Mouse (Mus musculus): ENCODE results near the gene Zfp706. TPM values are rescaled to one million over a fixed set of nuclear protein-coding genes. Genes with fewer than 3 reads are reported as not detected.

The Zfp706 gene
- polyA plus RNA-seq, 1 experiment from 2014 or later = 353 TPM

DNA sequence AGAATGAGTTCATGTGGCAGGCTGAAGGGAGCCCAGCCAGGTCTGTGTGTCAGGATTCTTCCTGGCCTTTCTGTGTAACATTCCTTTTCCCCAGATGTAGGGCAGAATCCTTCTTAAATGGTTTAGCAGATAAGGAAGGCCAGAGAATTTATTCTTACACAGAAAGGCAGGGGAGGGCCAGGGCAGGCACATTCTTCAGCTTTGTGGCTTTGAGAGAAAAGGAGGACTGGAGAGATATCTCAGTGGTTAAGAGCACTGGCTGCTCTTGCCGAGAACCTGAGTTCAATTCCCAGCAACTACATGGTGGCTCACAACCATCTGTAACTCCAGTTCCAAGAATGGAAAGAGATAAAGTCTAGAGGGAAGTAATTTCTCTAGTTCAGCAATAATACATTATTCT lies 31.1 kb upstream of the Zfp706 start:
- 0 out of 2 replicates have a peak, but pooled peaks cover 4% of the 10 kb centered on the region for H3K4me1 ChIP-seq (ENCODE audit: control insufficient read depth, insufficient read depth, low read length)
- DNase-seq (ENCODE audit: low spot score) (no peak), ATAC-seq (no peak)
- H3K9me3 ChIP-seq (replicated peaks; ENCODE audit: control insufficient read depth, low read length) = no peaks in the 10 kb centered on the region
- H3K36me3 ChIP-seq (ENCODE audit: control insufficient read depth, insufficient read depth, low read length) = no peaks in the 10 kb centered on the region
- 78% methylated on average over 1 of the region's 1 CpGs for WGBS
- no peak overlapping the region for H3K27ac ChIP-seq (ENCODE audit: low read depth, low read length)
- H3K27me3 ChIP-seq (replicated peaks; ENCODE audit: control insufficient read depth, insufficient read depth, low read length) = no peaks in the 10 kb centered on the region
- no peak overlapping the region for H3K9ac ChIP-seq (ENCODE audit: low read length)
- no peak overlapping the region for H3K4me2 ChIP-seq (ENCODE audit: low read length)
- H3K4me3 ChIP-seq (ENCODE audit: low read depth, low read length) = no peak overlapping the region

DNA sequence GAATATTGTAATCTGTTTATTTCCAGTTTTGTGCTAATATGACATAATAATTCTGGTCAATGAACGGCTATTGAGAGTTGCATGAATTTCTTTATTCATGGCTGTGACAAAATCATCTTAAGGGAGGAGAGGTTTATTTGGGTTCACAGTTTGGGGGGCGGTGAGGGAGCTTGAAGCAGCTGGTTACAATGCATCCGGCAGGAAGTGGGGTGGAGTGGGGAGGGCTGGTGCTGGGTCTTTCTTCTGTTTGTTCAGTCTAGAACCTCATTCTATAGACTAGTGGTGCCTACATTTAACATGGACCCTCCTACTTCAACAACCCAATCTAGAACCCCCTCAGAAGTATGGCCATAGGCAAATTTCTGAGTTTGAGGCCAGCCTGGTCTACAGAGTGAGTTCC lies 30.1 kb upstream of the Zfp706 start:
- H3K4me2 ChIP-seq (ENCODE audit: low read length) = no peak overlapping the region
- no peak overlapping the region for H3K9ac ChIP-seq (ENCODE audit: low read length)
- 82% methylated on average over 3 of the region's 3 CpGs for WGBS
- no peak for DNase-seq (ENCODE audit: low spot score)
- no peaks in the 10 kb centered on the region for H3K9me3 ChIP-seq (replicated peaks; ENCODE audit: control insufficient read depth, low read length)
- H3K4me1 ChIP-seq (ENCODE audit: control insufficient read depth, insufficient read depth, low read length) = 0 out of 2 replicates have a peak, but pooled peaks cover 4% of the 10 kb centered on the region
- no peak overlapping the region for H3K4me3 ChIP-seq (ENCODE audit: low read depth, low read length)
- H3K27me3 ChIP-seq (replicated peaks; ENCODE audit: control insufficient read depth, insufficient read depth, low read length) = no peaks in the 10 kb centered on the region
- ATAC-seq = no peak
- peak overlapping the region; percentile 58 for H3K27ac ChIP-seq (ENCODE audit: low read depth, low read length)
- no peaks in the 10 kb centered on the region for H3K36me3 ChIP-seq (ENCODE audit: control insufficient read depth, insufficient read depth, low read length)

DNA sequence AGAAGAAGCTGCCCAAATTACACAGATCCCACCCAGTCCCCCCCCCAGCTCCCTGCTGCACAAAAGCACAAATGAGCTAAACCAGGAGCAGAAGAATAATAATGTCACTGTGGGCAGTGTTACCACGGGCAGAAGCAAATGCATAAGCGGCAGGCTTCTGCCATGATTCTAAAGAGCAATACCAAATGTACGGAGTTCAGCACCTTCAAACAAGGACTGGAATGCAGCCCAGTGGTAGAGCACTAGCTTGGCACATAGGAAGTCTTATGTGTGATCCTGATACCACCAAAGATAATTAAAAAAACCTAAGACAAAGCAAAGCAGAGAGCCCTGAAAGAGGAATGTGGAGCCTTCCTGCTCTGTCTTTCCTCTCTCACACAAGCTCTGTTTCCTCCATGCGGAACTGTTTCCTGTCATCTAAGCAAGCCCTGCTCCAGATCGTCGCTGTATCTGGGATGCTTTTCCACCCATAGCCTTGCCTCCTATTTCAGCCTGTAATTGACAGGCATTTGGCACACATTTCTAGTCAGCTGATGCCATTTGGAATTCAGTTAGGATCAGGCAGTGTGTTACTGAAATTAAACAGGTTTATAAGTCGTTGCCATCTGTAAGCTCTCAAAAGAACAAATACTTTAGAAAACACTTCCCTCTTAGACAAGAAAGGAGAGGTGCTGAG lies 29.0 kb upstream of the Zfp706 start:
- Histone ChIP-seq H3K4me1 (ENCODE audit: control insufficient read depth, insufficient read depth, low read length) (0 out of 2 replicates have a peak, but pooled peaks cover 4% of the 10 kb centered on the region), H3K9me3 (replicated peaks; ENCODE audit: control insufficient read depth, low read length) (no peaks in the 10 kb centered on the region), H3K4me2 (ENCODE audit: low read length) (peak overlapping the region; percentile 12; the same call in 1 of the 2 replicates), H3K27me3 (replicated peaks; ENCODE audit: control insufficient read depth, insufficient read depth, low read length) (no peaks in the 10 kb centered on the region), H3K27ac (ENCODE audit: low read depth, low read length) (peak overlapping the region; percentile 88), H3K36me3 (ENCODE audit: control insufficient read depth, insufficient read depth, low read length) (no peaks in the 10 kb centered on the region), H3K4me3 (ENCODE audit: low read depth, low read length) (no peak overlapping the region), H3K9ac (ENCODE audit: low read length) (no peak overlapping the region)
- peak; percentile 93 for DNase-seq (ENCODE audit: low spot score)
- WGBS = 36% methylated on average over 7 of the region's 7 CpGs
- peak; percentile 90 for ATAC-seq

DNA sequence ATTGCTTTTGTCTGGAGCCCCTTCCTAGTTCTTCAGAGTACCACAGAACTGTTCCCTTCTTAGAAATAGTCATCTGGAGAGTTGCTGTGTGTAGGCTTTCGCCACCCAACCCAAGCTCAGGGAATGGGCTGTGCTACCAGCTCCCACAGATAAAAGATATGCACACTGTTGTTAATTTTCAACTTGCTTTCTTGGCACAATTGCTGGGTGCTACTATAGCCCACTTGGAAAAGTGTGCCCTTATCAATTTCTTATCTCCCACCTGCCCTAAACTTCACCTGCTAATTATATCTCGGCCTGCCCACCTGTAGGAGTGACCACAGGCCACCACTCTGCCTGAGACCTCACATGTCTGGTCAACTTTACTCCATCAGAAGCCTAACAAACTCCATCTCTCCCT lies 26.6 kb upstream of the Zfp706 start:
- Histone ChIP-seq H3K4me3 (ENCODE audit: low read depth, low read length) (no peak overlapping the region), H3K4me1 (ENCODE audit: control insufficient read depth, insufficient read depth, low read length) (0 out of 2 replicates have a peak, but pooled peaks cover 4% of the 10 kb centered on the region)

DNA sequence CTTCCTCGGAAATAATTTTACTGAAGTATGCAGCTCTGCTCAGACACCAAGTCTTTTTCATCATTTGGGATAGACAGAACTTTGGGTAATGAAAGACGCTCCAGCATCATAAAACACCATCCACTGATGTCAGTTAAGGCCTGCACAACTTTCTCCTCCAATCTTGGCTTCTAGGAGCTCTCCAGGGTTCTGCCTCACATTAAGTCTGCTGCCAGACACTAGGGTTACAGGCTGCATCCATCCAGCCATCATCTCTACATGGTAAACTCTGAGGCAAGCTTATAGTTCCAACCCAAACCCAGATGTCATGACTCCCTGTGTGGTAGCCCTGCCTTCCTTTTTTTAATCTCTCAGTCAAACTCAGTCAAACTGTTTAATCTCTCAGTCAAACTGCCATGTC lies 25.9 kb upstream of the Zfp706 start:
- no peaks in the 10 kb centered on the region for H3K27me3 ChIP-seq (replicated peaks; ENCODE audit: control insufficient read depth, insufficient read depth, low read length)
- H3K9me3 ChIP-seq (replicated peaks; ENCODE audit: control insufficient read depth, low read length) = no peaks in the 10 kb centered on the region
- H3K27ac ChIP-seq (ENCODE audit: low read depth, low read length) = no peak overlapping the region
- H3K36me3 ChIP-seq (ENCODE audit: control insufficient read depth, insufficient read depth, low read length) = no peaks in the 10 kb centered on the region
- no peak for DNase-seq (ENCODE audit: low spot score)
- H3K4me2 ChIP-seq (ENCODE audit: low read length) = no peak overlapping the region
- no peak overlapping the region for H3K9ac ChIP-seq (ENCODE audit: low read length)
- 0 out of 2 replicates have a peak, but pooled peaks cover 4% of the 10 kb centered on the region for H3K4me1 ChIP-seq (ENCODE audit: control insufficient read depth, insufficient read depth, low read length)
- WGBS = 86% methylated on average over 2 of the region's 2 CpGs
- no peak overlapping the region for H3K4me3 ChIP-seq (ENCODE audit: low read depth, low read length)
- ATAC-seq = no peak

More for the DNA sequence above, 26.6 kb upstream of the Zfp706 start:
- H3K27ac ChIP-seq (ENCODE audit: low read depth, low read length) = no peak overlapping the region
- WGBS = 90% methylated on average over 2 of the region's 2 CpGs
- no peaks in the 10 kb centered on the region for H3K36me3 ChIP-seq (ENCODE audit: control insufficient read depth, insufficient read depth, low read length)
- H3K4me2 ChIP-seq (ENCODE audit: low read length) = no peak overlapping the region
- ATAC-seq = no peak
- H3K9me3 ChIP-seq (replicated peaks; ENCODE audit: control insufficient read depth, low read length) = no peaks in the 10 kb centered on the region
- no peak for DNase-seq (ENCODE audit: low spot score)
- no peaks in the 10 kb centered on the region for H3K27me3 ChIP-seq (replicated peaks; ENCODE audit: control insufficient read depth, insufficient read depth, low read length)
- no peak overlapping the region for H3K9ac ChIP-seq (ENCODE audit: low read length)

DNA sequence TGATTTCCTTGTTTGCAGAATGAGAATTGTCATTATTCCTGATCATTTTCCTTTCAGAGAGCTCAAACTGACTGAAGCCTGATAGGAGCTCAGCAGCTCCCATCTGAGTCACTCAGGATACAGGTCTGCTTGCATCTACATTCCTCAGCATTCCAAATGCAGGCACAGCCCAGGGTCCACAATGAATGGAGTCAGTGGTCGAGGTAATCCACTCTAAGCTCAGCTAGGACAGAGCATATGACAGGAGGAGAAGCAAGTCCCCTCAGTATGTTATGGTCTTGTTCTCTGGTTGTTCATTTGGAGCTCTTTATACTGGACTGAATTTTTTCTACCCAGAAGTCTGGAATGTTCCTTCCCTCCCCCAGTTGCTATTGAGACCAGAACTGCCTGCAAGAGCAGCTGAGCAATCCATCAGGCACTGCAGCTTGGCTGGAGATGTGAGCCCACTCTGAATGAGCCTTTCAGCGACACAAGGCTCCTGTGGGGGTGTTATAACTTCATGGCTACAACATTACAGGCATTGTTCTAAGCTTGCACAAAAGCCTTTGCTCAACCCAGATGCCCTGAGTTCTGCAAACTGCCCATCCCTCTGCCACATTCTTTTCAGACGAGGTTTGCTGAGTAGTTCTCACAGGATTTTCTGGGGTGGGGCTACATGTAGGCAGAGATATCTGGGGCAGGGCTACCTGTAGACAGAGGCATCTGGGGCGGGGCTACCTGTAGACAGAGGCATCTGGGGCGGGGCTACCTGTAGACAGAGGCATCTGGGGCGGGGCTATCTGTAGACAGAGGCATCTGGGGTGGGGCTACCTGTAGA lies 24.0 kb upstream of the Zfp706 start:
- ATAC-seq = no peak
- Histone ChIP-seq H3K9ac (ENCODE audit: low read length) (no peak overlapping the region), H3K27me3 (replicated peaks; ENCODE audit: control insufficient read depth, insufficient read depth, low read length) (no peaks in the 10 kb centered on the region), H3K9me3 (replicated peaks; ENCODE audit: control insufficient read depth, low read length) (no peaks in the 10 kb centered on the region), H3K27ac (ENCODE audit: low read depth, low read length) (no peak overlapping the region), H3K4me3 (ENCODE audit: low read depth, low read length) (no peak overlapping the region), H3K4me2 (ENCODE audit: low read length) (no peak overlapping the region), H3K36me3 (ENCODE audit: control insufficient read depth, insufficient read depth, low read length) (no peaks in the 10 kb centered on the region), H3K4me1 (ENCODE audit: control insufficient read depth, insufficient read depth, low read length) (0 out of 2 replicates have a peak, but pooled peaks cover 4% of the 10 kb centered on the region)
- 26% methylated on average over 6 of the region's 6 CpGs for WGBS
- no peak for DNase-seq (ENCODE audit: low spot score)

DNA sequence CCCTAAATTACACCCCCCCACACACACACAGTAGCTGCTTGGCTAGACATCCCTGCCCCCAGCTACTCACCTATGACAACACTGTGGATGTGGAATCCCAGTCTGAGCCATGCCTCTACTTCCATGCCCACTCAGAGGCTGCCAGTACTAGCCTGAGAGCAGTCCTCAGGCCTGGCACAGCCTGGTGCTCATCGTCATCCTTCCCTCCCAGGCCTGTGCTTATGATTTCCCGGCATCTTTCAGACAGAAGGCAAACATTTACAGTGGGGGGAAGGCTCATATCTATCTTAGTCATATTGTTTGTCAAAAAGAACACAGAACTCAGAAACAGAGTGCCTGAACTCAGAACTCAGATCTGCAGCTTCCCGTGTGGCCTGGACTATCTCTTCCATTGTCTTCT lies 23.4 kb upstream of the Zfp706 start:
- Histone ChIP-seq H3K4me2 (ENCODE audit: low read length) (no peak overlapping the region), H3K36me3 (ENCODE audit: control insufficient read depth, insufficient read depth, low read length) (no peaks in the 10 kb centered on the region), H3K27me3 (replicated peaks; ENCODE audit: control insufficient read depth, insufficient read depth, low read length) (no peaks in the 10 kb centered on the region), H3K4me3 (ENCODE audit: low read depth, low read length) (no peak overlapping the region), H3K27ac (ENCODE audit: low read depth, low read length) (no peak overlapping the region), H3K4me1 (ENCODE audit: control insufficient read depth, insufficient read depth, low read length) (no peaks in the 10 kb centered on the region), H3K9ac (ENCODE audit: low read length) (no peak overlapping the region), H3K9me3 (replicated peaks; ENCODE audit: control insufficient read depth, low read length) (no peaks in the 10 kb centered on the region)
- 91% methylated on average over 3 of the region's 3 CpGs for WGBS
- no peak for DNase-seq (ENCODE audit: low spot score)
- ATAC-seq = no peak

DNA sequence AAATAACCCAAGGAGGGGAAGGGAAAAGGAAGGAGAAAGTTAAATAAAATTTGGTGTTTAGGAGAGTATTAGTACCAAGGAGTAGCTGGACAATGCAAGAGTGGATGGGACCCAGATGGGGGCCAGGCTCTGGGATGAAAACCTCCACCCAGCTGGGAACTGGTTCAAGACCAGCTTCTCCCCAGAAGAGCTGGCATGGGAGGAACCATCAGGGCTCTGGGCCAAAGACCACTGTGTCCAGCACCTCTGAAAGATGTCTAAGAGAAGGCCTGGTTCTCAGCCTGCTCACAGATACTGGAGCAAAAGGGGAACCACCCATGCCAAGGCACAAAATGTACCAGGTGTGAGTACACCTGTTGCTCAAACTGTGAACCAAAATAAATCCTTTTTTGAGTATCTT lies 20.4 kb upstream of the Zfp706 start:
- H3K27me3 ChIP-seq (replicated peaks; ENCODE audit: control insufficient read depth, insufficient read depth, low read length) = no peaks in the 10 kb centered on the region
- H3K27ac ChIP-seq (ENCODE audit: low read depth, low read length) = no peak overlapping the region
- no peaks in the 10 kb centered on the region for H3K36me3 ChIP-seq (ENCODE audit: control insufficient read depth, insufficient read depth, low read length)
- H3K4me2 ChIP-seq (ENCODE audit: low read length) = no peak overlapping the region
- H3K4me1 ChIP-seq (ENCODE audit: control insufficient read depth, insufficient read depth, low read length) = no peaks in the 10 kb centered on the region
- H3K9ac ChIP-seq (ENCODE audit: low read length) = no peak overlapping the region
- no peak for ATAC-seq
- H3K9me3 ChIP-seq (replicated peaks; ENCODE audit: control insufficient read depth, low read length) = no peaks in the 10 kb centered on the region
- H3K4me3 ChIP-seq (ENCODE audit: low read depth, low read length) = no peak overlapping the region
- DNase-seq (ENCODE audit: low spot score) = no peak

DNA sequence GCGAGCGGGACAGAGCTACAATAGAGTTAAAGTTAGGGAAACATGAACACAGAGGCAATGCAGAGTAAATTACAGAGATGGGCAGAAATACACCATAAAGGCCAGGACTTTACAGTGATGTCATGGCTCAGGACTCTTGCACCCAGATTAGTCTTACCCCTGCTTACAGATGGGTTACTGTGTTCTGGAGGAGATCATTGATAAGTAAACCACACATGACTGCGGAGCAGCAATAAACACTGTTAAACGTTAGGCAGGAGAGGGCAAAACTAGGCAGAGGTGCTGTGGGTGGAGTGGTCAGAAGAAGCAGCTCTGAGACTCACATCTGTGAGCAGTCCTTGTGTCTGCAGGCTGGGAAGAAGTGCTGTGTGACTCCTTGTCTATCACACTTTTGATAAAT lies 18.9 kb upstream of the Zfp706 start:
- Histone ChIP-seq H3K4me2 (ENCODE audit: low read length) (no peak overlapping the region), H3K4me3 (ENCODE audit: low read depth, low read length) (no peak overlapping the region), H3K27me3 (replicated peaks; ENCODE audit: control insufficient read depth, insufficient read depth, low read length) (no peaks in the 10 kb centered on the region), H3K4me1 (ENCODE audit: control insufficient read depth, insufficient read depth, low read length) (no peaks in the 10 kb centered on the region), H3K27ac (ENCODE audit: low read depth, low read length) (no peak overlapping the region), H3K9me3 (replicated peaks; ENCODE audit: control insufficient read depth, low read length) (no peaks in the 10 kb centered on the region), H3K9ac (ENCODE audit: low read length) (no peak overlapping the region), H3K36me3 (ENCODE audit: control insufficient read depth, insufficient read depth, low read length) (no peaks in the 10 kb centered on the region)
- ATAC-seq (no peak), DNase-seq (ENCODE audit: low spot score) (no peak)
- 83% methylated on average over 4 of the region's 4 CpGs for WGBS
